Mouse (Mus musculus) Patski (cell line): ENCODE measurements at regions not wholly inside any gene's neighbourhood (a gene's known extent, or its start where the extent isn't known, plus 50 kb on each side); places are given as distances from the start of the nearest gene placed in this dataset.

Experiments
- ATAC-seq: fragments of 100-300 bp; one replicate; pipeline ENCODE4 v1.8.0; 2021
- CTCF ChIA-PET: fragments of 350-600 bp; sonication (Branson Sonifier 250); formaldehyde crosslinking; loops from one replicate; lab custom pipeline; 2022; ENCODE audit warnings: inconsistent platforms; lab: Charles Lee
- POLR2A ChIA-PET: fragments of 350-600 bp; sonication (Branson Sonifier 250); formaldehyde crosslinking; loops from one replicate; lab custom pipeline; 2022; ENCODE audit warnings: antibody characterized with exemption, inconsistent platforms; lab: Charles Lee
- DNase-seq: peaks from one replicate; pipeline ENCODE4 v3.0.0-alpha.2; 2011; ENCODE audit warnings: low read depth, low spot score
- H3K27me3 ChIP-seq: fragments of 371-371 bp; one replicate; pipeline ENCODE4 v1.5.1; 2021
- CTCF ChIP-seq: fragments of 100-300 bp; IDR thresholded peaks from one replicate; pipeline ENCODE4 v1.5.1; 2021
- in situ Hi-C: fragments of 300-500 bp; cut with MboI; formaldehyde crosslinking; loops from 3 replicates; pipeline ENCODE4 v1.11.1; 2018; ENCODE audit warnings: low pct_unique_long_range_greater_than_20kb, mixed read lengths

DNA sequence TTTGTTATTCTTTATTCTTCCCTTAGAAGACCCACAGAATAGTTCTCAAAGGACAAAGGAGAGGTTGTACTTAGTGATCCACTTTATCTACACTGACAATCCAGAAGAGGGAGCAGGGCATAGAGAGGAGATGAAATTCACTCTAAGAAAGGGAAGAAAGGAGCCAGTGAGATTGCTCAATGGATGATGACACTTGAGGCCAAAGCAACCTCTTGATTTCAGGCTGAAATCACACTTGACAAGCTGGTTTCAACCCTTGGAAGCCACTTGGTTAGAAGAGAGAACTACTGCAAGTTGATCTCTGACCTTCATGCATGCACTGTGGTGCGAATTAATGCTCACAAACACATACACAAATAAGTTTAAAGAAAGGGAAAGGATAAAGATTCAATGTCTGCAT, 66.5 kb downstream of the Ccnl1 start:
- in situ Hi-C loops, result no loop called here
- CTCF ChIA-PET, result interaction anchor here (1.4 to 2.7 kb wide), 3 partner anchors 11 to 38 kb away, joined by 3 to 7 read pairs (median 4); no protein-coding TSS in a partner anchor
- POLR2A ChIA-PET, result no interaction called here
- H3K27me3 ChIP-seq, result no peaks in the 10 kb centered on the region
- DNase-seq (no peak), ATAC-seq (no peak)
- no peak for TF ChIP-seq CTCF

GRCm38 (mm10) chr3:65891139-65891538, 66.9 kb downstream of the Ccnl1 start:
- POLR2A ChIA-PET, result no interaction called here
- TF ChIP-seq CTCF, result no peak
- no peak for ATAC-seq

GRCm38 (mm10) chr3:65888921-65889320, 69.1 kb downstream of the Ccnl1 start:
- ATAC-seq, result no peak
- H3K27me3 ChIP-seq, result no peaks in the 10 kb centered on the region
- TF ChIP-seq CTCF, result no peak
- ChIA-PET POLR2A (no interaction called here), CTCF (interaction anchor here (0.9 to 5.4 kb wide), 8 partner anchors 8 to 41 kb away, joined by 3 to 19 read pairs (median 5); no protein-coding TSS in a partner anchor)
- no peak for DNase-seq
- in situ Hi-C loops, result no loop called here

More at GRCm38 (mm10) chr3:65891139-65891538, 66.9 kb downstream of the Ccnl1 start:
- CTCF ChIA-PET, result interaction anchor here (1.4 to 2.7 kb wide), 4 partner anchors 12 to 17 kb away, joined by 3 to 7 read pairs (median 6); no protein-coding TSS in a partner anchor
- in situ Hi-C loops, result no loop called here
- no peak for DNase-seq
- no peaks in the 10 kb centered on the region for H3K27me3 ChIP-seq

GRCm38 (mm10) chr3:65884571-65885011, 73.5 kb downstream of the Ccnl1 start:
- no peak for ATAC-seq
- POLR2A ChIA-PET, result no interaction called here
- in situ Hi-C loops, result no loop called here
- H3K27me3 ChIP-seq, result no peaks in the 10 kb centered on the region
- DNase-seq, result no peak
- TF ChIP-seq CTCF, result no peak
- CTCF ChIA-PET, result interaction anchor here (5.4 kb wide), 1 partner anchor 12 kb away, joined by 19 read pairs; no protein-coding TSS in a partner anchor

DNA sequence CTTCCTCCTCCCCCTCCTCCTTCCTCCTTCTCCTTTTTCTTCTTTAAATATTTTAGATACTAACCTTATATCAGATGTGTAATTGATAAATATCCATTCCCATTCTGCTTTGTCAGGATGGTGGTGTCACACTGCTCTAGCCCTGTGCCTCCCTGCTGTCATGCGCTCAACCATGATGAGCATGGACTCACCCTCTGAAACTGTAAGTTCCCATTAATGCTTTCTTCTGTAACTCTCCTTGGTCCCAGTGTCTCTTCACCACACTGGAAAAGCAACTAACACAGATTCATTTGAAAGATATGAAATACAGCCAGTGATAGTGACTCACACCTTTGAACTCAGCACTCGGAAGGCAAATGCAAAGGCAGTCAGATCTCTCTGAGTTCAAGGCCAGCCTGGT, 75.9 kb downstream of the Ccnl1 start:
- no peaks in the 10 kb centered on the region for H3K27me3 ChIP-seq
- no peak for TF ChIP-seq CTCF
- ChIA-PET POLR2A (no interaction called here), CTCF (interaction anchor here (1.2 to 1.3 kb wide), 2 partner anchors 18 to 28 kb away, joined by 3 to 4 read pairs; no protein-coding TSS in a partner anchor)
- DNase-seq, result no peak
- ATAC-seq, result no peak
- in situ Hi-C loops, result no loop called here
